Mouse (Mus musculus): Measurements from ENCODE around the gene Scn3a. TPM values are rescaled to one million over a fixed set of nuclear protein-coding genes. Genes with fewer than 3 reads are reported as not detected.

Gene Scn3a
- polyA plus RNA-seq, 1 experiment = 13.5 TPM

DNA sequence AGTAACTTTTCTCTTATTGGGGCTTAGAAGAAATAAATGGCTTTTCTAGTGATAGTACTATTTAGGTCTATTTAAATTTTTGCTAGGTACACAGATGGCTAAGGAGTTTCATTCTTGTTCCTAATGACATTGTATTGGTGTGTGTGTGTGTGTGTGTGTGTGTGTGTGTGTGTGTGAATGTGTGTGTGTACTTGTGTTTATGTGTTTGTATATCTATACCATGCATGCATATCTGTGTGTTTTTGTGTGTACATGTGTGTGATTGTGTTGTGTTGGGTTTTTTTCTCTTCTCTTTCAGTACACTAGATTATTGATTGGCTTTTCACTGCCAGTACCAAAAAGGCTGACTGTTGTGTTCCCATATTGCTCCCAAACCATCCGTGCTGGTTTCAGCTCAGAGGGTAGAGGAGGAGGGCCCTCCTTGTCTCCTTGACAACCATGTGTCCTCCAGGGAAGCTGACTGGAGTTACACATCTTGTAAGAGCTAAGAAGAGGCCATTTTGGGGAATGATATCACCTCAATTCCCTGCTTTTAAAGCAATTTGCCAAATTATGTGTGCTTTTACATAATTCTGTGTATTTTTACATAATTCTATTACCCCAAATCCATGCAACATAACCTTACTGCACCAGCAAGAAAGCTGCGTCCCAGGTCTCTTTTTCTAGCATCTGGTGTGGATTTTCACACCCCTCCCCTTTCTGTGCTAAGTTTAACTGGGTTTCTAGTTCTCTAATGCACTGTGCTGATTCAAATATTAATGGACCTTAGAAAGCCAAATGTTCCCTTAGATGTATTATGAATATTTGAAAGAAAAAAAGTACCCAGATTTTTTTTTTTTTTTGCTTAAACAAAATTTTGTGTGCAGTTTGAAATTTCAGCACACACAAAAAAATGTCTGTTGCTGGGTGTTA is 116.7 kb downstream of the Scn3a start:
- no peak for TF ChIP-seq CTCF (IDR thresholded peaks at IDR 0.05; ENCODE audit: insufficient read depth, low read length)
- TF ChIP-seq POLR2A (IDR thresholded peaks at IDR 0.05; ENCODE audit: borderline replicate concordance, extremely low read depth, low read depth, low read length) = no peak
- DNase-seq = no peak
- Histone ChIP-seq H3K4me1 (ENCODE audit: control insufficient read depth, insufficient read depth, low read length) (no peaks in the 10 kb centered on the region), H3K4me3 (replicated peaks; ENCODE audit: extremely low read depth, low read depth, low read length) (no peak overlapping the region)
- 63% methylated on average over 2 of the region's 2 CpGs for WGBS

DNA sequence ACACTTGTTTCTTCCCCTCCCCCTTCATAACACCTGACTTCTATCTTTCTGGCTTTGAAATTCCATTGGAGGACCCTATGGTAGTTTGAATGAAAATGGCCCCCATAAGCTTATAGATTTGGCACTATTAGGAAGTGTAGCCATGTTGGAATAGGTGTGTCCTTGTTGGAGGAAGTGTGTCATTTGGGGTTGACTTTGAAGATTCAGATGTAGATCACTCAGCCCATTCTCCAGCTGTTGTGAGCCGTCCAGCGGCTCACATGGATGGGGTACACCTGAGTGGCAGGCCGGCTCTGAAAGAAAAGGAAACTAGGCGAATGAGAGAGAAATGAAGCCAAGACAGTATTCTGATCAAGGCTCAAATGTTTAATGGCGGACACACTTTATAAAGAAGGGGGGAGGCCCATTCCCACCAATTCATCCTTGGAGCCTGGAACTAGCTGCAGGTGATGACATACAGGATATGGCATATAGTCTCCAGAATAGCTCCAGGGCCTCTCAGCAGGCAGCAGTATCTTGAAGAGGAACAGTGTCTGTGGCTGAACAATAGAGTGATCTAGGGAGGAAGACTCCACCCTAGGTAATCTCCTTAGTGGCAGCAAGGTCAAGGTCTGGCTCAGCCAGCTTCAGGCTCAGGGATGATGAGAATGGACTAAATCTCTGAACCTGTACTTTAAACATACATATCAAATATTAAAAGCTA is 118.2 kb downstream of the Scn3a start:
- H3K4me1 ChIP-seq (ENCODE audit: control insufficient read depth, insufficient read depth, low read length) = no peaks in the 10 kb centered on the region
- DNase-seq = no peak
- TF ChIP-seq CTCF (IDR thresholded peaks at IDR 0.05; ENCODE audit: insufficient read depth, low read length) (no peak), POLR2A (IDR thresholded peaks at IDR 0.05; ENCODE audit: borderline replicate concordance, extremely low read depth, low read depth, low read length) (no peak)
- 80% methylated on average over 5 of the region's 5 CpGs for WGBS
- H3K4me3 ChIP-seq (replicated peaks; ENCODE audit: extremely low read depth, low read depth, low read length) = no peak overlapping the region

- TF ChIP-seq POLR2A (IDR thresholded peaks at IDR 0.05; ENCODE audit: borderline replicate concordance, extremely low read depth, low read depth, low read length) (no peak), CTCF (IDR thresholded peaks at IDR 0.05; ENCODE audit: insufficient read depth, low read length) (no peak)
- Histone ChIP-seq H3K4me3 (replicated peaks; ENCODE audit: extremely low read depth, low read depth, low read length) (no peak overlapping the region), H3K4me1 (ENCODE audit: control insufficient read depth, insufficient read depth, low read length) (peaks cover 2% of the 10 kb centered on the region; the same call in 1 of the 2 replicates)
- 79% methylated on average over 4 of the region's 4 CpGs for WGBS
- no peak for DNase-seq
These were observed 124.3 kb downstream of the Scn3a start for GRCm38 (mm10) chr2:65443082-65443481.

GRCm38 (mm10) chr2:65441566-65441965 is 125.9 kb downstream of the Scn3a start:
- H3K4me3 ChIP-seq (replicated peaks; ENCODE audit: extremely low read depth, low read depth, low read length) = no peak overlapping the region
- H3K4me1 ChIP-seq (ENCODE audit: control insufficient read depth, insufficient read depth, low read length) = peaks cover 2% of the 10 kb centered on the region; the same call in 1 of the 2 replicates
- DNase-seq = no peak
- no peak for TF ChIP-seq CTCF (IDR thresholded peaks at IDR 0.05; ENCODE audit: insufficient read depth, low read length)
- 23% methylated on average over 5 of the region's 5 CpGs for WGBS

DNA sequence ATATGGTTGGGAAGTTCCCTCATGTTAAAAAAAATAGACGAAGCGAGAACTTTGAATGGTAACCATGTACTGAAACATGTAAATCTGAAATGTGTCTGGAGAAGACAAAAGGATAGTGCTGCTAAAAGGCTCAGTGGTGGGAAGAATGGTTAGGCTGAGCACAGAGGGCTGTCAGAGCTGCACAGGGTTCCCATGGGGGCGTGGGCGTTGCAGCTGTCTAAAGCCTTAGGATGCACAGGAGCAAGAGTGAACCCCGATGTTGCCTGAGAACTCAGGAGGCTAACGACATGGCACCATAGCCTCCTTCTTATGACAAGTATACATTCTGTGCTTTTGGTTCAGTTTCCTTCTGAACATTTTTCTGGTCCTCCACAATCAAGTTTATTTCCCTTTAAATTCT is 126.3 kb downstream of the Scn3a start:
- Histone ChIP-seq H3K4me3 (replicated peaks; ENCODE audit: extremely low read depth, low read depth, low read length) (no peak overlapping the region), H3K4me1 (ENCODE audit: control insufficient read depth, insufficient read depth, low read length) (peaks cover 2% of the 10 kb centered on the region; the same call in 1 of the 2 replicates)
- no peak for TF ChIP-seq CTCF (IDR thresholded peaks at IDR 0.05; ENCODE audit: insufficient read depth, low read length)
- TF ChIP-seq POLR2A (IDR thresholded peaks at IDR 0.05; ENCODE audit: borderline replicate concordance, extremely low read depth, low read depth, low read length) = no peak
- no peak for DNase-seq
- 82% methylated on average over 6 of the region's 6 CpGs for WGBS

GRCm38 (mm10) chr2:65436917-65437316 is 130.5 kb downstream of the Scn3a start:
- Histone ChIP-seq H3K4me1 (ENCODE audit: control insufficient read depth, insufficient read depth, low read length) (peaks cover 2% of the 10 kb centered on the region; the same call in 1 of the 2 replicates), H3K4me3 (replicated peaks; ENCODE audit: extremely low read depth, low read depth, low read length) (no peak overlapping the region)
- 68% methylated on average over 1 of the region's 1 CpGs for WGBS
- no peak for DNase-seq
- TF ChIP-seq CTCF (IDR thresholded peaks at IDR 0.05; ENCODE audit: insufficient read depth, low read length) = no peak
- TF ChIP-seq POLR2A (IDR thresholded peaks at IDR 0.05; ENCODE audit: borderline replicate concordance, extremely low read depth, low read depth, low read length) = no peak

- WGBS = 53% methylated on average over 5 of the region's 5 CpGs
- TF ChIP-seq CTCF (IDR thresholded peaks at IDR 0.05; ENCODE audit: insufficient read depth, low read length) (no peak), POLR2A (IDR thresholded peaks at IDR 0.05; ENCODE audit: borderline replicate concordance, extremely low read depth, low read depth, low read length) (no peak)
- Histone ChIP-seq H3K4me1 (ENCODE audit: control insufficient read depth, insufficient read depth, low read length) (no peaks in the 10 kb centered on the region; the same call in 1 of the 2 replicates), H3K4me3 (replicated peaks; ENCODE audit: extremely low read depth, low read depth, low read length) (no peak overlapping the region)
- no peak for DNase-seq
These were observed 143.9 kb downstream of the Scn3a start for GRCm38 (mm10) chr2:65423501-65423900.

- DNase-seq = no peak
- TF ChIP-seq CTCF (IDR thresholded peaks at IDR 0.05; ENCODE audit: insufficient read depth, low read length) = no peak
- TF ChIP-seq POLR2A (IDR thresholded peaks at IDR 0.05; ENCODE audit: borderline replicate concordance, extremely low read depth, low read depth, low read length) = no peak
- 69% methylated on average over 11 of the region's 11 CpGs for WGBS
These were observed 145.9 kb downstream of the Scn3a start for GRCm38 (mm10) chr2:65421259-65422255.

GRCm38 (mm10) chr2:65418608-65419007 is 148.8 kb downstream of the Scn3a start:
- no peak for DNase-seq
- 77% methylated on average over 1 of the region's 1 CpGs for WGBS
- Histone ChIP-seq H3K4me3 (replicated peaks; ENCODE audit: extremely low read depth, low read depth, low read length) (no peak overlapping the region), H3K4me1 (ENCODE audit: control insufficient read depth, insufficient read depth, low read length) (no peaks in the 10 kb centered on the region; the same call in 1 of the 2 replicates)
- no peak for TF ChIP-seq POLR2A (IDR thresholded peaks at IDR 0.05; ENCODE audit: borderline replicate concordance, extremely low read depth, low read depth, low read length)
- TF ChIP-seq CTCF (IDR thresholded peaks at IDR 0.05; ENCODE audit: insufficient read depth, low read length) = no peak

More at GRCm38 (mm10) chr2:65421259-65422255, 145.9 kb downstream of the Scn3a start:
- no peak overlapping the region for H3K4me3 ChIP-seq (replicated peaks; ENCODE audit: extremely low read depth, low read depth, low read length)
- no peaks in the 10 kb centered on the region; the same call in 1 of the 2 replicates for H3K4me1 ChIP-seq (ENCODE audit: control insufficient read depth, insufficient read depth, low read length)

All from lung, adult 2 months (tissue).